Mouse (Mus musculus) myocyte (in vitro differentiated cells): ENCODE data around the gene Mast4. TPM values are rescaled to one million over a fixed set of nuclear protein-coding genes. Genes with fewer than 3 reads are reported as not detected.

Experiments
- H3K27me3 ChIP-seq: one replicate; pipeline ENCODE4 v1.6.1; 2011; ENCODE audit not compliant: control insufficient read depth, insufficient read depth, insufficient read length
- H3K36me3 ChIP-seq: one replicate; pipeline ENCODE4 v1.6.1; 2011; ENCODE audit not compliant: control insufficient read depth, insufficient read depth
- H3K4me2 ChIP-seq: one replicate; pipeline ENCODE4 v1.6.1; 2011; ENCODE audit warnings: low read depth, control low read depth
- H3K4me3 ChIP-seq: one replicate; pipeline ENCODE4 v1.5.1; 2011; ENCODE audit warnings: mild to moderate bottlenecking, control low read depth, moderate library complexity
- H3K79me2 ChIP-seq: one replicate; pipeline ENCODE4 v1.6.1; 2011; ENCODE audit not compliant: control insufficient read depth, insufficient read depth
- H3ac ChIP-seq: one replicate; pipeline ENCODE4 v1.6.1; 2011; ENCODE audit not compliant: control insufficient read depth, insufficient read length
- CEBPB ChIP-seq: IDR thresholded peaks from 2 replicates; pipeline ENCODE4 v1.6.1; 2011; ENCODE audit warnings: mild to moderate bottlenecking, moderate library complexity; ENCODE audit not compliant: poor library complexity, insufficient read depth, severe bottlenecking
- E2F4 ChIP-seq: IDR thresholded peaks from one replicate; pipeline ENCODE4 v1.6.1; 2011; ENCODE audit warnings: mild to moderate bottlenecking, control low read depth, moderate library complexity; ENCODE audit not compliant: insufficient read depth
- MAX ChIP-seq: IDR thresholded peaks from one replicate; pipeline ENCODE4 v1.6.1; 2011; ENCODE audit warnings: low read depth, mild to moderate bottlenecking, control low read depth
- MYOD1 ChIP-seq, 3 experiments: IDR thresholded peaks; one replicate each; pipeline ENCODE4 v1.6.1; 2011; ENCODE audit warnings: control low read depth in 2 of 3, low read depth in 2 of 3, mild to moderate bottlenecking in 2 of 3, moderate library complexity in 1 of 3; ENCODE audit not compliant: insufficient read length in 2 of 3, control insufficient read depth in 1 of 3
- MYOG ChIP-seq, 3 experiments: IDR thresholded peaks; one replicate each; pipeline ENCODE4 v1.6.1; 2011; ENCODE audit warnings: control low read depth in 2 of 3, low read depth in 2 of 3, mild to moderate bottlenecking in 2 of 3; ENCODE audit not compliant: insufficient read length in 2 of 3, control insufficient read depth in 1 of 3, insufficient read depth in 1 of 3
- POLR2A ChIP-seq: IDR thresholded peaks from one replicate; pipeline ENCODE4 v1.6.1; 2011; ENCODE audit warnings: low read depth, mild to moderate bottlenecking, control low read depth, moderate library complexity; ENCODE audit not compliant: insufficient read length
- POLR2AphosphoS2 ChIP-seq: IDR thresholded peaks from one replicate; pipeline ENCODE4 v1.6.1; 2011; ENCODE audit warnings: low read depth, control low read depth; ENCODE audit not compliant: insufficient read length
- REST ChIP-seq: IDR thresholded peaks from one replicate; pipeline ENCODE4 v1.6.1; 2011; ENCODE audit warnings: mild to moderate bottlenecking, control low read depth, moderate library complexity; ENCODE audit not compliant: insufficient read depth, insufficient read length
- SRF ChIP-seq: IDR thresholded peaks from one replicate; pipeline ENCODE4 v1.6.1; 2011; ENCODE audit warnings: low read depth; ENCODE audit not compliant: control insufficient read depth, insufficient read length
- TCF12 ChIP-seq: IDR thresholded peaks from one replicate; pipeline ENCODE4 v1.6.1; 2011; ENCODE audit warnings: mild to moderate bottlenecking, control low read depth; ENCODE audit not compliant: poor library complexity, insufficient read depth, severe bottlenecking
- TCF3 ChIP-seq: IDR thresholded peaks from one replicate; pipeline ENCODE4 v1.6.1; 2011; ENCODE audit warnings: low read depth, control low read depth; ENCODE audit not compliant: insufficient read length
- USF1 ChIP-seq: IDR thresholded peaks from one replicate; pipeline ENCODE4 v1.6.1; 2011; ENCODE audit warnings: low read depth, mild to moderate bottlenecking, control low read depth, moderate library complexity
- polyA plus RNA-seq: library from polyadenylated mRNA; unstranded; fragments of >200 nt; fragmentation: generic; extraction: Trizol; gene quantifications from one replicate; pipeline ENCODE4 v1.2.1, GENCODE M21; 2012; ENCODE audit warnings: missing spikeins

Gene Mast4
- polyA plus RNA-seq, 1 experiment = 15.0 TPM

- Histone ChIP-seq H3K36me3 (peaks cover 1% of the 10 kb centered on the region), H3K79me2 (no peaks in the 10 kb centered on the region), H3K4me3 (no peak overlapping the region), H3K4me2 (peak overlapping the region; percentile 53), H3ac (no peak overlapping the region), H3K27me3 (no peaks in the 10 kb centered on the region)
- no peak for TF ChIP-seq REST
- no peak for TF ChIP-seq MYOG (IDR thresholded peaks at IDR 0.05; ENCODE audit: control insufficient read depth in 1 of 3, insufficient read depth in 1 of 3, insufficient read length in 2 of 3, low read depth in 2 of 3)
- no peak for TF ChIP-seq TCF12
- TF ChIP-seq TCF3 = no peak
- no peak for TF ChIP-seq CEBPB
- TF ChIP-seq E2F4 = no peak
- TF ChIP-seq MYOD1 (IDR thresholded peaks at IDR 0.05; ENCODE audit: control insufficient read depth in 1 of 3, insufficient read length in 2 of 3, low read depth in 2 of 3) = no peak
- no peak for TF ChIP-seq MAX
- TF ChIP-seq USF1 = no peak
- TF ChIP-seq POLR2A = no peak
- TF ChIP-seq SRF = no peak
- no peak for TF ChIP-seq POLR2AphosphoS2
These were observed 160.6 kb downstream of the Mast4 start for GRCm38 (mm10) chr13:103173545-103174182.

- Histone ChIP-seq H3K27me3 (no peaks in the 10 kb centered on the region), H3K4me3 (no peak overlapping the region), H3ac (no peak overlapping the region), H3K79me2 (no peaks in the 10 kb centered on the region), H3K4me2 (peak overlapping the region; percentile 2), H3K36me3 (no peaks in the 10 kb centered on the region)
- peak; percentile 57 to 78 (median 67) for TF ChIP-seq MYOD1 (IDR thresholded peaks at IDR 0.05; ENCODE audit: control insufficient read depth in 1 of 3, insufficient read length in 2 of 3, low read depth in 2 of 3)
- no peak for TF ChIP-seq SRF
- no peak for TF ChIP-seq TCF3
- TF ChIP-seq CEBPB = peak; percentile 24; the same call in 1 of the 2 replicates
- no peak for TF ChIP-seq MYOG (IDR thresholded peaks at IDR 0.05; ENCODE audit: control insufficient read depth in 1 of 3, insufficient read depth in 1 of 3, insufficient read length in 2 of 3, low read depth in 2 of 3)
- no peak for TF ChIP-seq POLR2AphosphoS2
- no peak for TF ChIP-seq USF1
- no peak for TF ChIP-seq E2F4
- no peak for TF ChIP-seq POLR2A
- no peak for TF ChIP-seq TCF12
- TF ChIP-seq MAX = no peak
These were observed 182.4 kb downstream of the Mast4 start for GRCm38 (mm10) chr13:103151944-103152343.

GRCm38 (mm10) chr13:103151171-103151570 lies 183.1 kb downstream of the Mast4 start:
- Histone ChIP-seq H3K4me2 (no peak overlapping the region), H3K27me3 (no peaks in the 10 kb centered on the region), H3ac (no peak overlapping the region), H3K4me3 (no peak overlapping the region), H3K36me3 (no peaks in the 10 kb centered on the region), H3K79me2 (no peaks in the 10 kb centered on the region)
- TF ChIP-seq TCF3 = no peak
- no peak for TF ChIP-seq MYOG (IDR thresholded peaks at IDR 0.05; ENCODE audit: control insufficient read depth in 1 of 3, insufficient read depth in 1 of 3, insufficient read length in 2 of 3, low read depth in 2 of 3)
- TF ChIP-seq CEBPB = no peak
- no peak for TF ChIP-seq REST
- no peak for TF ChIP-seq USF1
- no peak for TF ChIP-seq E2F4

- no peaks in the 10 kb centered on the region for H3K79me2 ChIP-seq
These were observed 183.6 kb downstream of the Mast4 start for GRCm38 (mm10) chr13:103150671-103151070.

More at GRCm38 (mm10) chr13:103150671-103151070, 183.6 kb downstream of the Mast4 start:
- Histone ChIP-seq H3K27me3 (no peaks in the 10 kb centered on the region), H3K36me3 (no peaks in the 10 kb centered on the region), H3K4me2 (no peak overlapping the region), H3K4me3 (no peak overlapping the region), H3ac (no peak overlapping the region)
- TF ChIP-seq REST (no peak), E2F4 (no peak), TCF12 (no peak), USF1 (no peak), POLR2AphosphoS2 (no peak), MYOD1 (IDR thresholded peaks at IDR 0.05; ENCODE audit: control insufficient read depth in 1 of 3, insufficient read length in 2 of 3, low read depth in 2 of 3) (no peak), MYOG (IDR thresholded peaks at IDR 0.05; ENCODE audit: control insufficient read depth in 1 of 3, insufficient read depth in 1 of 3, insufficient read length in 2 of 3, low read depth in 2 of 3) (no peak), SRF (no peak), TCF3 (no peak), CEBPB (no peak), MAX (no peak), POLR2A (no peak)
